Mouse (Mus musculus): Measurements from ENCODE around the gene Olfr596. TPM values are rescaled to one million over a fixed set of nuclear protein-coding genes. Genes with fewer than 3 reads are reported as not detected.
"Not testable (repeated sequence)": the region's sequence is repeated elsewhere in the genome, so short reads cannot be mapped to it uniquely, and the experiment has no call there.

Gene Olfr596
- polyA plus RNA-seq (2015; fragmentation: Nextera tagmentation; extraction: Ambion mirVana), result not detected in 2 replicates

GRCm38 (mm10) chr7:103305348-103305747, at the start of gene Olfr596:
Gene Olfr596 (plus strand): TSS chr7:103305648.
- not testable (repeated sequence) for H3K4me3 ChIP-seq (replicated peaks; ENCODE audit: low read length); H3K4me1 ChIP-seq (ENCODE audit: control insufficient read depth, insufficient read depth, low read length); ATAC-seq (ENCODE audit: insufficient read depth, low FRiP score); H3K4me2 ChIP-seq (ENCODE audit: low read depth, low read length); H3K27ac ChIP-seq (ENCODE audit: low read length); H3K27me3 ChIP-seq (ENCODE audit: control insufficient read depth, insufficient read depth, low read length); H3K9ac ChIP-seq (ENCODE audit: low read length); H3K9me3 ChIP-seq (replicated peaks; ENCODE audit: control insufficient read depth, low read length); H3K36me3 ChIP-seq (ENCODE audit: control insufficient read depth, insufficient read depth, low read length)
- WGBS, result 83% methylated on average over 2 of the region's 2 CpGs

GRCm38 (mm10) chr7:103316015-103316414, 10.6 kb downstream of the Olfr596 start, which contains the start of gene Olfr597:
Gene Olfr597 (plus strand): TSS chr7:103316315.
- not testable (repeated sequence) for H3K27ac ChIP-seq (ENCODE audit: low read length); H3K9ac ChIP-seq (ENCODE audit: low read length); H3K4me2 ChIP-seq (ENCODE audit: low read depth, low read length); H3K4me1 ChIP-seq (ENCODE audit: control insufficient read depth, insufficient read depth, low read length); H3K9me3 ChIP-seq (replicated peaks; ENCODE audit: control insufficient read depth, low read length); ATAC-seq (ENCODE audit: insufficient read depth, low FRiP score); H3K4me3 ChIP-seq (replicated peaks; ENCODE audit: low read length); H3K27me3 ChIP-seq (ENCODE audit: control insufficient read depth, insufficient read depth, low read length); H3K36me3 ChIP-seq (ENCODE audit: control insufficient read depth, insufficient read depth, low read length)
- WGBS, result 76% methylated on average over 2 of the region's 2 CpGs

GRCm38 (mm10) chr7:103323268-103323667, 17.8 kb downstream of the Olfr596 start, which contains the start of gene Olfr598:
Gene Olfr598 (plus strand): TSS chr7:103323568.
- no peaks in the 10 kb centered on the region for H3K4me1 ChIP-seq (ENCODE audit: control insufficient read depth, insufficient read depth, low read length)
- no peaks in the 10 kb centered on the region for H3K9me3 ChIP-seq (replicated peaks; ENCODE audit: control insufficient read depth, low read length)
- no peaks in the 10 kb centered on the region for H3K27me3 ChIP-seq (ENCODE audit: control insufficient read depth, insufficient read depth, low read length)
- H3K36me3 ChIP-seq (ENCODE audit: control insufficient read depth, insufficient read depth, low read length), result no peaks in the 10 kb centered on the region
- H3K4me2 ChIP-seq (ENCODE audit: low read depth, low read length), result no peak within 1 kb of the TSS
- no peak within 1 kb of the TSS for H3K4me3 ChIP-seq (replicated peaks; ENCODE audit: low read length)
- H3K27ac ChIP-seq (ENCODE audit: low read length), result no peak within 1 kb of the TSS
- no peak within 1 kb of the TSS for H3K9ac ChIP-seq (ENCODE audit: low read length)
- no peak for ATAC-seq (ENCODE audit: insufficient read depth, low FRiP score)

GRCm38 (mm10) chr7:103335617-103336016, 30.2 kb downstream of the Olfr596 start, which contains the start of gene Olfr599:
Gene Olfr599 (plus strand): TSS chr7:103335917.
- Histone ChIP-seq H3K27me3 (ENCODE audit: control insufficient read depth, insufficient read depth, low read length) (no peaks in the 10 kb centered on the region), H3K9ac (ENCODE audit: low read length) (no peak within 1 kb of the TSS), H3K4me1 (ENCODE audit: control insufficient read depth, insufficient read depth, low read length) (no peaks in the 10 kb centered on the region), H3K36me3 (ENCODE audit: control insufficient read depth, insufficient read depth, low read length) (no peaks in the 10 kb centered on the region), H3K4me3 (replicated peaks; ENCODE audit: low read length) (no peak within 1 kb of the TSS), H3K4me2 (ENCODE audit: low read depth, low read length) (no peak within 1 kb of the TSS), H3K9me3 (replicated peaks; ENCODE audit: control insufficient read depth, low read length) (no peaks in the 10 kb centered on the region), H3K27ac (ENCODE audit: low read length) (no peak within 1 kb of the TSS)
- no peak for ATAC-seq (ENCODE audit: insufficient read depth, low FRiP score)
- WGBS, result 79% methylated on average over 1 of the region's 1 CpGs

GRCm38 (mm10) chr7:103349569-103349968, 44.1 kb downstream of the Olfr596 start, which contains the start of gene Olfr600:
Gene Olfr600 (minus strand): TSS chr7:103349669.
- Histone ChIP-seq H3K4me1 (ENCODE audit: control insufficient read depth, insufficient read depth, low read length) (no peaks in the 10 kb centered on the region), H3K27me3 (ENCODE audit: control insufficient read depth, insufficient read depth, low read length) (no peaks in the 10 kb centered on the region), H3K27ac (ENCODE audit: low read length) (no peak within 1 kb of the TSS)

More at GRCm38 (mm10) chr7:103349569-103349968, 44.1 kb downstream of the Olfr596 start, which contains the start of gene Olfr600:
- H3K9me3 ChIP-seq (replicated peaks; ENCODE audit: control insufficient read depth, low read length), result no peaks in the 10 kb centered on the region
- H3K4me3 ChIP-seq (replicated peaks; ENCODE audit: low read length), result no peak within 1 kb of the TSS
- ATAC-seq (ENCODE audit: insufficient read depth, low FRiP score), result no peak
- H3K9ac ChIP-seq (ENCODE audit: low read length), result no peak within 1 kb of the TSS
- H3K36me3 ChIP-seq (ENCODE audit: control insufficient read depth, insufficient read depth, low read length), result no peaks in the 10 kb centered on the region
- H3K4me2 ChIP-seq (ENCODE audit: low read depth, low read length), result no peak within 1 kb of the TSS

Small RNAs within 50 kb of the gene (microRNA-seq; reads per million reads assigned to microRNA genes)
- gene Gm23550, result not detected
- gene Gm25171, result not detected

Other genes starting within 250 kb of the Olfr596 start
- gene Olfr584, start 223.8 kb upstream of the Olfr596 start, polyA plus RNA-seq (2015; fragmentation: Nextera tagmentation; extraction: Ambion mirVana), result not detected in 2 replicates
- gene Olfr585, start 207.9 kb upstream of the Olfr596 start, polyA plus RNA-seq (2015; fragmentation: Nextera tagmentation; extraction: Ambion mirVana), result not detected in 2 replicates
- gene Olfr586, start 180.0 kb upstream of the Olfr596 start, polyA plus RNA-seq (2015; fragmentation: Nextera tagmentation; extraction: Ambion mirVana), result not detected in 2 replicates
- gene Olfr588-ps1, start 164.8 kb upstream of the Olfr596 start, polyA plus RNA-seq (2015; fragmentation: Nextera tagmentation; extraction: Ambion mirVana), result not detected in 2 replicates
- gene Olfr589, start 149.3 kb upstream of the Olfr596 start, polyA plus RNA-seq (2015; fragmentation: Nextera tagmentation; extraction: Ambion mirVana), result not detected in 2 replicates
- not detected in 2 replicates for gene Olfr591, start 127.3 kb upstream of the Olfr596 start, polyA plus RNA-seq (2015; fragmentation: Nextera tagmentation; extraction: Ambion mirVana)
- gene Olfr592, start 120.8 kb upstream of the Olfr596 start, polyA plus RNA-seq (2015; fragmentation: Nextera tagmentation; extraction: Ambion mirVana), result not detected in 2 replicates
- gene Olfr593, start 93.8 kb upstream of the Olfr596 start, polyA plus RNA-seq (2015; fragmentation: Nextera tagmentation; extraction: Ambion mirVana), result not detected in 2 replicates
- gene Olfr594, start 88.7 kb upstream of the Olfr596 start, polyA plus RNA-seq (2015; fragmentation: Nextera tagmentation; extraction: Ambion mirVana), result not detected in 2 replicates
- not detected in 2 replicates for gene Usp17ld, start 53.1 kb upstream of the Olfr596 start, polyA plus RNA-seq (2015; fragmentation: Nextera tagmentation; extraction: Ambion mirVana)
- not detected in 2 replicates for gene Olfr597, start 10.7 kb downstream of the Olfr596 start, polyA plus RNA-seq (2015; fragmentation: Nextera tagmentation; extraction: Ambion mirVana)
- not detected in 2 replicates for gene Olfr598, start 17.9 kb downstream of the Olfr596 start, polyA plus RNA-seq (2015; fragmentation: Nextera tagmentation; extraction: Ambion mirVana)
- not detected in 2 replicates for gene Olfr599, start 30.3 kb downstream of the Olfr596 start, polyA plus RNA-seq (2015; fragmentation: Nextera tagmentation; extraction: Ambion mirVana)
- not detected in 2 replicates for gene Olfr600, start 44.0 kb downstream of the Olfr596 start, polyA plus RNA-seq (2015; fragmentation: Nextera tagmentation; extraction: Ambion mirVana)
- not detected in 2 replicates for gene Olfr601, start 57.0 kb downstream of the Olfr596 start, polyA plus RNA-seq (2015; fragmentation: Nextera tagmentation; extraction: Ambion mirVana)
- not detected in 2 replicates for gene Olfr603, start 80.5 kb downstream of the Olfr596 start, polyA plus RNA-seq (2015; fragmentation: Nextera tagmentation; extraction: Ambion mirVana)
- not detected in 2 replicates for gene Usp17lc, start 109.4 kb downstream of the Olfr596 start, polyA plus RNA-seq (2015; fragmentation: Nextera tagmentation; extraction: Ambion mirVana)
- not detected in 2 replicates for gene Olfr605, start 139.8 kb downstream of the Olfr596 start, polyA plus RNA-seq (2015; fragmentation: Nextera tagmentation; extraction: Ambion mirVana)
- not detected in 2 replicates for gene Olfr606, start 143.4 kb downstream of the Olfr596 start, polyA plus RNA-seq (2015; fragmentation: Nextera tagmentation; extraction: Ambion mirVana)
- not detected in 2 replicates for gene Olfr607, start 158.5 kb downstream of the Olfr596 start, polyA plus RNA-seq (2015; fragmentation: Nextera tagmentation; extraction: Ambion mirVana)
- not detected in 2 replicates for gene Olfr608, start 164.2 kb downstream of the Olfr596 start, polyA plus RNA-seq (2015; fragmentation: Nextera tagmentation; extraction: Ambion mirVana)
- gene Olfr609, start 192.4 kb downstream of the Olfr596 start, polyA plus RNA-seq (2015; fragmentation: Nextera tagmentation; extraction: Ambion mirVana), result not detected in 2 replicates
- gene Olfr610, start 206.5 kb downstream of the Olfr596 start, polyA plus RNA-seq (2015; fragmentation: Nextera tagmentation; extraction: Ambion mirVana), result not detected in 2 replicates
- gene Olfr611, start 215.2 kb downstream of the Olfr596 start, polyA plus RNA-seq (2015; fragmentation: Nextera tagmentation; extraction: Ambion mirVana), result not detected in 2 replicates
- not detected in 2 replicates for gene Olfr612, start 237.1 kb downstream of the Olfr596 start, polyA plus RNA-seq (2015; fragmentation: Nextera tagmentation; extraction: Ambion mirVana)
- not detected in 2 replicates for gene Olfr613, start 242.4 kb downstream of the Olfr596 start, polyA plus RNA-seq (2015; fragmentation: Nextera tagmentation; extraction: Ambion mirVana)